Mouse (Mus musculus): Measurements from ENCODE around the gene Fbxl16.
"Not testable (repeated sequence)": the region's sequence is repeated elsewhere in the genome, so short reads cannot be mapped to it uniquely, and the experiment has no call there.

The Fbxl16 gene

DNA sequence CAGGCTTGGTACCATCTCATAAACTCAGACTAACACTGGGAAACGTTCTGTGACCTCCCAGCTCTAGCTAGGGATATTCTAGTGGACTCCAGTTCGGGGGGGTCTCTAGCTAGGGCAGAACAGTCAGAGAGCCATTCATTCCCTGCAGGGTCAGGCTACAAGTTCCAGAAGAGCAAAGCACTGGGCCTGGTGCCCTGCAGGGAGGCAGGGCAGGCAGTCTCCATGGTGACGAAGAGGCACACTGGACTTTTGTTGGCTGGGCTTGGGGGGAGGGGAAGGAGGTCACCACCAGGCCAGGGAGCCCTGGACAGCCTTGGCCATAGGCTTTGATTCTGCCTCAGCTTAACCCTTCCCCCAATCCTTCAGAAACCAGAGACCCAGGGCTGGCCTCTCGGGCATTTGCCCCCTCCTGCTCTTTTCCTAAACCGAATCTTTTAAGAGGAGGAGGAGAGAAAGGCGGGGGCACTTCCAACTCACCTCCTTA is 13.2 kb upstream of the Fbxl16 start, which contains the start of gene AC134908.4:
AC134908.4 (minus strand) TSS at position 51 of the 484 bp plus-strand sequence.
- DNase-seq (ENCODE audit: low spot score) = no peak

DNA sequence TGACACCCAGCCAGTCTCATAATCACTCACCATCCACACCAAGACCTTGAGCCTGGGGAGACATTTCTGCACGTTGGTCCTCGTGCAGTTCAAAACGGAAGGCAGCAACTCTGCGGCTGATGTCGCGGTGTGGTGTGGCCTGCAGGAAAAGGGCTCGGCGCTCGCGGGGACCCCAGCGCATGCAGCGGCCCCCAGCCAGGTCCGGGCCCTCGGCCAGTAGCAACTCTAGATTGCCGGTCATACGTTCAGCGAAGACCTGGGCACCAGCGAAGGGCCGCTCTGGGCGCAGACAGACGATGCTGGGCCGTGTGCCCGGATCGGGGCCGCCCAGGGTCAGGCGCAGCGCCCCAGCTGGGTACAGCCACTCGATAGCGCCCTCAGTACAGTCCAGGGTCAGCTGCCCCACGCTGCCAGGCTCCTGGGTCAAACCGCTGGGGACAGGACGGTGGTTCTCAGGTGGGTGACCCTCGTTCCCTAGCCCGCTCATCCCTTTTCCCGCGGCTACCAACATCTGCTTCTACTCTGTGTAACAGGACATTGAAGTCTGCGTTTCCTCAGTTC is 12.6 kb upstream of the Fbxl16 start:
- no peak for DNase-seq (ENCODE audit: low spot score)

DNA sequence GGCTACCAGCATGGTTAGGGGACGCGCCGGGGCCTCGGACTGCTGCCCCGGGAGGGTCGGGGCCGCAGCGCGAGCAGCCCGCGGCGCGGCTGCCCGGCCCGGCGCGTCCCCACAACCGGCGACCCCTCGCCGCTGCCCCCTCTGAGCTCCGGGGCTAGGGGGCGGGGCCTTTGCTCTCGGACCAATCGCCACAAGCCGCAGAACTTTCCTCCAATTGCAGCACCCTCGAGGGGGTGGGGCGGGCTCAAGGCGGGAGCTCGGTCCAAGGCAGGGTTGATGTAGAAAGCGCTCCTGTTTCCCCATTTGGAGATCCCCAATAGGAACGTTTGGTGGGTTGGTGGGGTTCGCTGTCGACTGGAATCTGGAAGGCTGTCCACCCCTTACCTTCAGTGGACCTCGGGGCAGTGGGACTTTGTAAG is 11.9 kb upstream of the Fbxl16 start, which contains the start of gene Metrn:
Metrn (minus strand) TSS at position 186 of the 419 bp plus-strand sequence.
- DNase-seq (ENCODE audit: low spot score) = peak; percentile 80

DNA sequence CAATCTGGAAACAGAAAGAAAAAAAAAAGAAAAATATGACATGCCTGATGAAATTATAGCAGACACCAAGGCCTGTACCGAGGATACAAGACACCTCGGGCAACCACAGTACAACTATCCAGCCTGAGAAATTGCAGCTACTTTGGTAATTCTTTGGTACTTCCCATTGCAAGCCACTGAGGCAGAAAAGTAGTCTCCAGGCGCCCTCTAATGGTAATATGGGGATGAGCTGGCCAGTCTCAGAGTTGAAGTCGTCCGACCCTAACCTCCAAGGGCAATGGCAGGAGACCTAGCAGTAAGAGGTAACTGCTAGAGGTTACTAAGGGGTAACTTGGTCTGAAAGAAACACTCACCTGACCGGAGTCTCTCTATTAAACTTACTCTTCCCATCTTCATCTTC is 7.9 kb upstream of the Fbxl16 start:
- peak; percentile 67 for DNase-seq (ENCODE audit: low spot score)

DNA sequence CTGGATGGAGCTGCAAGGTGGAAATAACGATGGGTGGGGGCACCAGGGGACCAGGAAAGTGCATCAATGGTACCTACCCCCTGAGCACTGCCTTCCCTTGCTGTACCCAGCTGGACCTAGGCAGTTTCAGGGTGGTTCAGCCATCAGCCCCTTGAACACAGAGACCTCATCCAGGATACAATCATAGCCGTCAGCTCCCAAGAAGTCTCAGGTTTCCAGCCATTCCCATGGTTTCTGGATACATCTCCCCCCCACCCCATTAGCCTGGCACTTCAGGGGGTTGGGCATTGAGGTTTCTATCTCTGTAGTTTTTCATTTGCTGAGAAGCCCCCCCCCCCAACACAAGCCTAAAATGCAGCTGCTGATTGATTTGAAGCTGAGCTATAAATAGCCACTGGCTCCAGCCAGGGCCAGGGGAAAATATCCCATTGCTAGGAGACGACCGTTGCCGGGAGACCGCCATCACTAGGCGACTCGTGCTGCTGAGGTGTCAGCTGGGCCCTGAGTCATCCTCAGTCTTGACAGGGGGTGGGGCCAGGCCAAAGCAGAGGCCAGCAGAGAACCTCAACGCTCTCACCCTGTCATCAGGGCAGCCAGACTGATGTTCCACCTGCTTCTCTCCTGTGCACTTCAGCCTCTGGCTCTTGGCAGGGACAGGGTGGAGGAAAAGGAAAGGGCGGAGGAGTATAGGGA is 5.9 kb upstream of the Fbxl16 start:
- no peak for DNase-seq (ENCODE audit: low spot score)

DNA sequence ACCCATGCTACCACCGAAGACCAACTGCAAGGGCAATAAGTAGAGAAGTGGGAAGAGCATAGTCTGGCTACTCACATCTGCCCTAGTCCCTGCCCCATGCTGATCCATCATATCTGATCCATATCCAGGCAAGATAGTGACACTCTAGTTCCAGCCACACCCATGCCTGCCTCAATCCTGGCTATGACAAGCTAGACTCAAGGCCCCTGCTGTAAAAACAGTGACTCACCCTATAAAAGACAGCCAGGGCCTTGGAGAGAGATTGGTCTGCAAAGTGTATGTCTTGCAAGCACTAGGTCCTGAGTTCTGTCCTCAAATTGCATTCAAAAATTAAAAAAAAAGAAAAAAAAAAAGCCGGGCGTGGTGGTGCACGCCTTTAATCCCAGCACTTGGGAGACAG is 2.4 kb upstream of the Fbxl16 start:
- no peak for DNase-seq (ENCODE audit: low spot score)

DNA sequence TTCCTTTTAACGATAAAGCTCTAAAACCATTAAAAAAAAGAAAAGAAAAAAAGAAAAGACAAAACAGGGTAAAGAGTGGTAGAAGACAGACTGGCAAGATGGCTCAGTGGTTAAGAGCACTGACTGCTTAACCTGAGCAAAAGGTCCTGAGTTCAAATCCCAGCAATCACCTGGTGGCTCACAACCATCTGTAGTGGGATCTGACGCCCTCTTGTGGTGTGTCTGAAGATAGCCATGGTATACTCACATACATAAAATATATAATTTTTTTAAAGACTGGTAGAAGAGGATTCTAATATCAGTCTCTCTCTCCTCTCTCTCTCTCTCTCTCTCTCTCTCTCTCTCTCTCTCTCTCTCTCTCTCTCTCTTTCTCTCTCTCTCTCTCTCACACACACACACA is 1.4 kb upstream of the Fbxl16 start:
- not testable (repeated sequence) for DNase-seq (ENCODE audit: low spot score)

DNA sequence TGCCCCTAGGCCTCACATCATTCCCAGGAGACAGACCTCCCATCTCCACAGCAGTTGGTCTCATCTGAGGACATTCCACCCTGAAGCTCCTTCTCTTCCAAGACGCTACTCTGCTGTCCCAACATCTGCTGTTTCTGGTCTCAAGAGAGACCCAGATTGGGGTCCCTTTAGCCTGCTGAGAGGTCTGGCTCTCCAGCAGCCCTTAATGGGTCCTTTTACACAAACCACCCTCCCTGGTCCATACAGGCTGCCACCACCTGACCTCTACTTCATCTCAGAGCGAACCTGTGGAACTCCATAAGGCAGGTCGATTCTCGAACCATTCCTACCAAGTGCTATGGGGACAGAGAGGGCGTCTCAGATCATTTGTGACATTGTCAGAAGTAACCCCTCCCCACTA is 857 bp upstream of the Fbxl16 start:
- no peak for DNase-seq (ENCODE audit: low spot score)

DNA sequence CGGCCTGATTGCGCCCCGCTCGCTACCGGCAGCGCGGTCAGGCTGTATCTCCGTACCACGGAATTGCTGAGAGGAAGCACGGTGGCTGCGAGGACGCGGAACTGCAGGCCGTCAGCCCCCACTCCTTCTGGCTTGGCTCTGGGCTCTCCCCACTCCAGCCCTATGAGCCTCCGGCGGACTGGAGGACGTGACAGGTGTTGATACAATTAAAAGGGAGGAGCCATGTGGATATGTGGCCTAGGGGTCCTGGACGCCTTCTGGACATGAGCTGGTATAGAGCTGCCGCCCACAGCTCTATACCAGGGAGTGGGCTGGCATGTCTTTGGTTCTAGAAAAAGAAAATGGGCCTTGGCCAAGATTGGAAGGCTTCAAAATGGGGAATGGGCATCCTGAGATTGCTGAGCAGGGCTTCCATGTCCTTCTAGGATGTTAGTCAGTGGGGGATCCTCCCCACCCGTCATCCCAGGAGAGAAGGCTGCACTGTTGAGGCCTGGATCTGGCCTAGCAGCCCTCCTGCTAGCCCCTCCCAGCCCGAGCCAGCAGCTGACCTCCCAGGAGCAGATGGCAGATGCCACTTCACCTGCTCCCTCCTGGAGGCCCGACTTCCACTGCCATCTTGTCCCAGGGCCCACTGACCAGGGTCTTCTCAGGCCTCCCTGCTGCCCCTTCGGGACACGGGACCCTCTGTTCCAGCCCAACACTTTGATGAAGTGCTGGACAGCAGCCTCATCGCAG is 888 bp downstream of the Fbxl16 start:
- DNase-seq (ENCODE audit: low spot score) = no peak

DNA sequence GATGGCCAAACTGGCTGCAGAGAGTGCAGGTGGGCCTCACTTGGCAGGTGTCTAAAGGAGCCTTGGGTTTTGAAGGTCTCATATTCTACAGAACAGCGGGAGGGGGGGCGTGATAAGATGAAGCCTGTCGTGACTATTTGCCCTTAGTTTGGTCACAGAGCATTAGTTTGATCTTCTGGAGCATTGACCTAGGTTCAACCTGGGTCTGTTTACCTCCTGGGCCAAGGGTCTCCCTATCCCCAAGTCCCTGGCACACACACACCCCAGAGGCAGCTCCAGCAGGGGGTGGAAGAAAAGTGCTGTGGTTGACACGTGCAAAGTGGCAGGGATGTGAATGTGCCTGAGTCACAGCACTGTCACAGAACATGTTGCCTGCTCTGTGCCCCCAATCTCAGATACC is 2.0 kb downstream of the Fbxl16 start:
- DNase-seq (ENCODE audit: low spot score) = no peak

DNA sequence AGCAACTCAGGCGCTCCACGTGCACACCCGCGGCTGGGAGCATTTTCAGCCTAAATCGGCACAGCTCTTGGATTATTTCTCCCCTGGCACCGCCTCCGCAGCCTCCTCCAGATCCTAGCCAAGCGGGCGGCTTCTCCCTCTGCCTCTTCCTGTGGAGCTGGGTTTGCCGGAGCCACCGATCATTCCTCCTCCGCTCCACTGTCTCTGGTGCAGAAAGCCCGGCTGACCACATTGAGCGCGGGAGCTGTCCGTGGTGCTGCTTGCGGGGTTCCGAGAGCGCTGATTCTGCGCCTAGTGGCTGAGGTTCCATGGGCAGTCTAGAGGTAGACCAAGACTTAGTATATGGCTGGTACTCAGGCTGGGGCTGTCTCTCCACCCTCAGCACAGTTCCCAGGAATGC is 4.6 kb downstream of the Fbxl16 start:
- peak; percentile 64 for DNase-seq (ENCODE audit: low spot score)

DNA sequence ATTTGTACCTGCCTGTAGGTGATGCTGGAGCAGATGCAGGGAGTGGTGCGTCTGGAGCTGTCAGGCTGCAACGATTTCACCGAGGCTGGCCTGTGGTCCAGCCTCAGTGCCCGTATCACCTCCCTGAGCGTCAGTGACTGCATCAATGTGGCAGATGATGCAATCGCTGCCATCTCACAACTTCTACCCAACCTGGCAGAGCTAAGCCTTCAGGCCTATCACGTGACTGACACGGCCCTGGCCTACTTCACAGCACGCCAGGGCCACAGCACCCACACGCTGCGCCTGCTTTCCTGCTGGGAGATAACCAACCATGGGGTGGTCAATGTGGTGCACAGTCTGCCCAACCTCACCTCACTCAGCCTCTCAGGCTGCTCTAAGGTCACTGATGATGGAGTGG is 8.8 kb downstream of the Fbxl16 start:
- no peak for DNase-seq (ENCODE audit: low spot score)

DNA sequence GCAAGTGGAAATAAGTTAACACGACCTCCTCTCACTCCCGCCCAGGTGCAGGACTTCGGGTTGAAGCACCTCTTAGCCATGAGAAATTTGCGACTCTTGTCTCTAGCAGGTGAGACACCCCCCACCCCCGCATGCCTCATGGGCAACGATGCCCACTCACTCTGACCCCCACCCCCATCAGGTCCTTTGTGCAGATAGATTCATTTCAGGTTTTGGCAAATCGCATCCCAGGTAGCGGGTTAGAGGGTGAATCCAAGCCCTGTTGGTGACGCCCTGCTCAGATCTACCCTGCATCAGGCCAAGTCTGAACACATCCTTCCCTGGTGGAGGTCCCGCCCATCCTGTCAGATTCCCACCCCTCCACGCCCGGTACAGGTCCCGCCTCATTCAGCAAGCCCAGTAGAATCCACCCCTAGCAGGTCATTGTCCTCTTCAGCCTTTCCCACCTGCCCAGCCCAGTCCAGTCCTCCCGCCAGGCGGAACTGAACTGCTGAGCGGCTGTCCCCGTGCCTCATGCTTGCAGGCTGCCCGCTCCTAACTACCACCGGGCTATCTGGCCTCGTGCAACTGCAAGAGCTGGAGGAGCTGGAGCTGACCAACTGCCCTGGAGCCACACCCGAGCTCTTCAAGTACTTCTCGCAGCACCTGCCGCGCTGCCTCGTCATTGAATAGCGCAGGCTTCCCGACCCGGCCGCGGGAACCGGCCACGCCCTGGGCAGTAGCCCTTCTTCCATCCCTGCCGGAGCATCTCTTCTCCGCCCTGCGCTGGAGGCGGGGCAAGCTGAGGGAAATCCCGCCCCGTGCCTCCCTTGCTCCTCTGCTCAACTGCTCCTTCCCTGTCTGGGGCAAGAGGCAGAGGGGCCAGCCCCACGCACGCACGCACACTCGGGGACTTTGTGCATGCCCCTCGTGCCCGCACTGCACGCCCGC is 10.2 kb downstream of the Fbxl16 start:
- no peak for DNase-seq (ENCODE audit: low spot score)

DNA sequence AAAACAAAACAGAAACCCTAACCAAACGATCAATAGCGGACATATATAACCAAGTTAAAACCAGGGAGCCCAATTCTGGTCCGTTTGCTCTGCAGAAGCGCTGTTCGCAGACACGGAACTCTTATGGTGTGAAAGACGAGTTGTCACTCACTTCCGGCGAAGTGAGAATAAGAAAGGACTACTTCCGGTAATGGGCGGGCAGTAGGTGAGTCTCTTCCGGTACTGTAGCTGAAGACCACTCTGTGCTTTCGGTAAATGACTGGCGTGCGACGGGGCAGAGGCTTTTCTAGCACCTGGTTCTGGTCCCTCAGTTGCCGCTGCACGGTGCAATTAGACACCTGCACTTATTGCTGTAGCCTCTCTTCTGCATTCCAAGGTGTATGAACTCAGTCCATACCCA is 14.6 kb downstream of the Fbxl16 start, which contains the start of gene Wdr24:
Wdr24 (plus strand) TSS at position 176 of the 400 bp plus-strand sequence.
- peak; percentile 85 for DNase-seq (ENCODE audit: low spot score)

DNA sequence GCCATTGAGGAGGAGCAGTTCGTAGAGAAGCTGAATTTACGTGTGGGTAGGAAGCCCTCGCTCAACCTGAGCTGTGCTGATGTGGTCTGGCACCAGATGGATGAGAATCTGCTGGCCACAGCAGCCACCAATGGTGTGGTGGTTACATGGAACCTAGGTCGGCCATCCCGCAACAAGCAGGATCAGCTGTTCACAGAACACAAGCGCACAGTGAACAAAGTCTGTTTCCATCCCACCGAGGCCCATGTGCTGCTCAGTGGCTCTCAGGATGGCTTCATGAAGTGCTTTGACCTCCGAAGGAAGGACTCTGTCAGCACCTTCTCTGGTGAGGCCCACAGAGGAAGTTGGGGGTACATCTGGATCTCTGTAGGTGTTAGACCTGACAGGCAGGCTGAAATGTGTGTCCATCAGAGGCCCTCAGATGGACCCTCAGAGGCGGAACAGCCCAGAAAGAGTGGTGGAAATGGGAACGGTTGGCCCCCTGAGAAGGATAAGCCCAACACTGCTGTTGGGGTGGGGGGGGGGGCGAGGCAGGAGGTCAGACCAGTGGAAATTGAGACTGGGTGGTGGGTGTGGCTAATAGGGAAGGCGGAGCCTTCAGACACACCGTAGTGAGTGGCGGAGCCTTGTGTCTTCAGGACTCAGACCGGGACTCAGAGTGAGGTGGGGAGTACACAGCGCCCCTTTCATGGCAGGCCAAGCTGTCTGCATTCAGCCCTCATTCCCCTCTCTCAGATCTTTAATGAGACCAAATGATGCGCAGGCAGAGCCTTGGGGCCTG is 15.7 kb downstream of the Fbxl16 start:
- no peak for DNase-seq (ENCODE audit: low spot score)

DNA sequence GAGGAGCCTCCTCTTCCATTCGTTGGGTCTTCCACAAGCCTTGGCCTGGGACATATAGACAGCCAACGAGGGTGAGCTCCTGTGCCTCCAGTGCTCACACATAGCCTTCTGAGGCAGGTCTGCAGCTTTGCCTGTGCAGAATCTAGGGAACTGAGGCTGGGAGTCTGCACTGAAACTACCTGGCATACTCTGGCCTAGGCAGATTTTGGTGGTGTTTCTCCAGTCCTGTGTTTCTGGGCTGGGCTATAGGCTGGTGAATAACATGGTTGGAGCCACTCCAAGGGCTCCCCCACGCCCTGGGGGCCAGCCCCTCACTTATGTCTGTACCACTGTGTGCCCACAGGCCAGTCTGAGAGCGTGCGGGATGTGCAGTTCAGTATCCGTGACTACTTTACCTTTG is 16.4 kb downstream of the Fbxl16 start:
- no peak for DNase-seq (ENCODE audit: low spot score)

DNA sequence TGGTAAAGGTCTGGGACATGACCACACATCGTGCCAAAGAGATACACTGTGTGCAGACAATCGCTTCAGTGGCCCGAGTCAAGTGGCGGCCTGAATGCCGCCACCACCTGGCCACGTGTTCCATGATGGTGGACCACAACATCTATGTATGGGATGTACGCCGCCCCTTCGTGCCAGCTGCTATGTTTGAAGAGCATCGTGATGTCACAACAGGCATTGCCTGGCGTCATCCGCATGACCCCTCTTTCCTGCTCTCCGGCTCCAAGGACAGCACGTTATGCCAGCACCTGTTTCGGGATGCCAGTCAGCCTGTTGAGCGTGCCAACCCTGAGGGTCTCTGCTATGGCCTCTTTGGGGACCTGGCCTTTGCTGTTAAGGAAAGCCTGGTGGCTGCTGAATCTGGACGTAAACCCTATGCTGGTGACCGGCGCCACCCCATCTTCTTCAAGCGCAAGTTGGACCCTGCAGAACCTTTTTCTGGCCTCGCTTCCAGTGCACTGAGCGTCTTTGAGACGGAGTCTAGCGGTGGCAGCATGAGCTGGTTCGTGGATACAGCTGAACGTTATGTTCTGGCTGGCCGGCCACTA is 17.2 kb downstream of the Fbxl16 start:
- DNase-seq (ENCODE audit: low spot score) = no peak

DNA sequence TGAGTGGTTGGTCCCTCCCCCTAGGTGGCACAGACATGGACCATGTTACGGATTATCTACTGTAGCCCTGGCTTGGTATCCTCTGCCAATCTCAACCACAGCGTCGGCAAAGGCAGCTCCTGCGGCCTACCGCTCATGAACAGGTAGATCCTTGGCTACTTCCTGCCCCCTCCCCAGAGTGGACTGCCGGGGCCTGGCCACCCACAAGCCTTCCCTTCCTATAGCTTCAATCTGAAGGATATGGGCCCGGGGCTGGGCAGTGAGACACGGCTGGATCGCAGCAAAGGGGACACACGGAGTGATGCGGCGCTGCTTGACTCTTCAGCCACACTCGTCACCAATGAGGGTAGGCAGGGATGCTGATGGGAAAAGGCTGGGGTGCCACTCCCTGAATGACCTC is 18.1 kb downstream of the Fbxl16 start:
- no peak for DNase-seq (ENCODE audit: low spot score)

DNA sequence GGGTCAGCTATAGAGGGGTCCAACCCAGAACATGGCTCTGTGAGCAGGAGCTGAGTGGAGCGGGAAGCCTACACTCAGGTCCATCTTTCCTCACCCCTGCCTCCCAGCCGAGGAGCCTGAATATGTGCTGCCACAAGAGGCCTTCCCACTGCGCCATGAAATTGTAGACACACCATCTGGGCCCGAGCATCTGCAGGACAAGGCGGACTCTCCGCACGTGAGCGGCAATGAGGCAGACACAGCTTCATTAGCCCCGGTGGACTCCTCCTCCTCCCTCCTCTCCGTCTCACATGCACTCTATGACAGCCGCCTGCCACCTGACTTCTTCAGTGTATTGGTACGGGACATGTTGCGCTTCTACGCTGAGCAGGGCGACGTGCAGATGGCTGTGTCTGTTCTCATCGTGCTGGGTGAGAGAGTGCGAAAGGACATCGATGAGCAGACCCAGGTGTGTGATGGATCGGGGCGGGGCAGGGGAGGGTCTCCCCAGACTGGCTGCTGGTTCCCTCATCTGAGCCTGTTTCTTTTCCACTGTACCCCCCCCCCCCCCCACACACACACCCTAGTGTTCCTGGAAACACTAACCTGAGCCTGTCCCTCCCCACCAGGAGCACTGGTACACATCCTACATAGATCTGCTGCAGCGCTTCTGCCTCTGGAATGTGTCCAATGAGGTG is 18.8 kb downstream of the Fbxl16 start:
- DNase-seq (ENCODE audit: low spot score) = no peak

DNA sequence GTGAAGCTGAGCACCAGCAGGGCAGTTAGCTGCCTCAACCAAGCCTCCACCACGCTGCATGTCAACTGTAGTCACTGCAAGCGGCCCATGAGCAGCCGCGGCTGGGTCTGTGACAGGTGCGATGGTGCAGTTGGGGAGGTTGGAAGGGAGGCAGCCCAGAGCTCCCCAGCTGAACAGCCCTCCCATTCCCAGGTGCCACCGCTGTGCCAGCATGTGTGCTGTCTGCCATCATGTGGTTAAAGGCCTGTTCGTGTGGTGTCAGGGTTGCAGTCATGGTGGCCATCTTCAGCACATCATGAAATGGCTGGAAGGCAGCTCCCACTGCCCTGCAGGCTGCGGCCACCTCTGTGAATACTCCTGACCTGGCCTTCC is 19.3 kb downstream of the Fbxl16 start:
- DNase-seq (ENCODE audit: low spot score) = no peak

All from c-Kit-positive CD71-positive TER-119-positive erythroid progenitor cells, embryonic 14.5 days (primary cell).